Mouse (Mus musculus) cerebellum, adult 2 months (tissue): ENCODE data around the gene Chst14. TPM values are rescaled to one million over a fixed set of nuclear protein-coding genes. Genes with fewer than 3 reads are reported as not detected.

ENCODE experiments used
- DNase-seq, 2 experiments: peaks; one replicate each; pipeline ENCODE4 v3.0.0; 2021
- H3K27ac ChIP-seq: fragments of 200-500 bp; 2 replicates; pipeline ENCODE4 v1.5.1; 2012; ENCODE audit warnings: low read length, control low read depth, inconsistent platforms; ENCODE audit not compliant: insufficient read depth
- H3K27me3 ChIP-seq: fragments of 200-500 bp; 2 replicates; pipeline ENCODE4 v1.6.1; 2012; ENCODE audit warnings: inconsistent platforms, mild to moderate bottlenecking, low read length, moderate library complexity; ENCODE audit not compliant: control insufficient read depth, insufficient read depth
- H3K4me1 ChIP-seq: fragments of 200-500 bp; 2 replicates; pipeline ENCODE4 v1.6.1; 2011; ENCODE audit warnings: low read length; ENCODE audit not compliant: control insufficient read depth, insufficient read depth
- H3K4me3 ChIP-seq: fragments of 200-500 bp; replicated peaks from 2 replicates; pipeline ENCODE3; 2011; ENCODE audit warnings: mild to moderate bottlenecking, low read depth, low read length, control low read depth; ENCODE audit not compliant: insufficient read depth
- CTCF ChIP-seq: fragments of 200-500 bp; IDR thresholded peaks from 2 replicates; pipeline ENCODE4 v1.5.1; 2011; ENCODE audit warnings: low read depth, mild to moderate bottlenecking, control low read depth, low read length, moderate library complexity, borderline replicate concordance; ENCODE audit not compliant: insufficient read depth
- POLR2A ChIP-seq: fragments of 200-500 bp; IDR thresholded peaks from 2 replicates; pipeline ENCODE4 v1.6.1; 2011; ENCODE audit warnings: low read length, control low read depth, borderline replicate concordance; ENCODE audit not compliant: insufficient read depth
- WGBS: fragments of 180-500 bp; shearing (Covaris S2); methylation state at CpG from one replicate; pipeline ENCODE4 v1.1.7; 2018; 5-methylcytosine and 5-hydroxymethylcytosine counted together
- polyA plus RNA-seq: library from polyadenylated mRNA; depleted of rRNA; stranded (reverse); fragments of >200 nt; gene quantifications from 2 replicates; pipeline ENCODE4 v1.2.3, GENCODE M21; 2012

The Chst14 gene
- polyA plus RNA-seq, 1 experiment = 4.4 TPM

GRCm38 (mm10) chr2:118910605-118911278 lies 15.6 kb upstream of the Chst14 start:
- Histone ChIP-seq H3K27me3 (no peaks in the 10 kb centered on the region), H3K27ac (no peak overlapping the region), H3K4me1 (peaks cover 37% of the 10 kb centered on the region), H3K4me3 (no peak overlapping the region)
- no peak for DNase-seq
- TF ChIP-seq CTCF (no peak), POLR2A (no peak)
- 78% methylated on average over 7 of the region's 7 CpGs for WGBS

- H3K4me3 ChIP-seq = no peak overlapping the region
- DNase-seq = no peak
- WGBS = 84% methylated on average over 8 of the region's 8 CpGs
- H3K4me1 ChIP-seq = peaks cover 46% of the 10 kb centered on the region
- H3K27ac ChIP-seq = no peak overlapping the region; the same call in 1 of the 2 replicates
- no peaks in the 10 kb centered on the region for H3K27me3 ChIP-seq
- TF ChIP-seq POLR2A = no peak
- no peak for TF ChIP-seq CTCF
These were observed 13.6 kb upstream of the Chst14 start for GRCm38 (mm10) chr2:118912706-118913105.

GRCm38 (mm10) chr2:118913551-118914276 lies 12.6 kb upstream of the Chst14 start:
- no peak for TF ChIP-seq CTCF
- Histone ChIP-seq H3K27me3 (no peaks in the 10 kb centered on the region), H3K4me3 (peak overlapping the region; percentile 4), H3K4me1 (peaks cover 46% of the 10 kb centered on the region), H3K27ac (no peak overlapping the region)
- WGBS = 22% methylated on average over 11 of the region's 11 CpGs
- peak; percentile 59 to 77 for DNase-seq

- H3K4me3 ChIP-seq = no peak overlapping the region
- DNase-seq = no peak
- H3K27ac ChIP-seq = no peak overlapping the region
- no peaks in the 10 kb centered on the region for H3K27me3 ChIP-seq
- peaks cover 46% of the 10 kb centered on the region for H3K4me1 ChIP-seq
- 45% methylated on average over 8 of the region's 8 CpGs for WGBS
- TF ChIP-seq CTCF (no peak), POLR2A (no peak)
These were observed 11.6 kb upstream of the Chst14 start for GRCm38 (mm10) chr2:118914685-118915084.

GRCm38 (mm10) chr2:118916436-118916835 lies 9.9 kb upstream of the Chst14 start:
- Histone ChIP-seq H3K4me3 (no peak overlapping the region), H3K27me3 (no peaks in the 10 kb centered on the region), H3K27ac (no peak overlapping the region), H3K4me1 (peaks cover 50% of the 10 kb centered on the region)
- no peak for DNase-seq
- TF ChIP-seq POLR2A (no peak), CTCF (no peak)
- WGBS = 65% methylated on average over 17 of the region's 17 CpGs

- no peaks in the 10 kb centered on the region for H3K27me3 ChIP-seq
- TF ChIP-seq CTCF (no peak), POLR2A (no peak)
- H3K27ac ChIP-seq = no peak overlapping the region
- WGBS = 81% methylated on average over 1 of the region's 1 CpGs
- peaks cover 36% of the 10 kb centered on the region for H3K4me1 ChIP-seq
- DNase-seq = no peak
- no peak overlapping the region for H3K4me3 ChIP-seq
These were observed 7.8 kb upstream of the Chst14 start for GRCm38 (mm10) chr2:118918543-118918942.

- WGBS = 16% methylated on average over 3 of the region's 3 CpGs
- H3K4me3 ChIP-seq = no peak overlapping the region
- no peaks in the 10 kb centered on the region for H3K27me3 ChIP-seq
- no peak for TF ChIP-seq POLR2A
- TF ChIP-seq CTCF = no peak
- DNase-seq = peak in 1 of 2 experiments; percentile 38
- H3K27ac ChIP-seq = no peak overlapping the region
- H3K4me1 ChIP-seq = peaks cover 21% of the 10 kb centered on the region
These were observed 5.9 kb upstream of the Chst14 start for GRCm38 (mm10) chr2:118920428-118920827.

- TF ChIP-seq CTCF (no peak), POLR2A (no peak)
- no peak overlapping the region for H3K27ac ChIP-seq
- peaks cover 8% of the 10 kb centered on the region; the same call in 1 of the 2 replicates for H3K4me1 ChIP-seq
- DNase-seq = no peak
- WGBS = 4% methylated on average over 6 of the region's 6 CpGs
- peak overlapping the region; percentile 76 for H3K4me3 ChIP-seq
- no peaks in the 10 kb centered on the region for H3K27me3 ChIP-seq
These were observed 344 bp upstream of the Chst14 start for GRCm38 (mm10) chr2:118925952-118926351.
